Mouse (Mus musculus) CD4-positive, CD25-positive, alpha-beta regulatory T cell, adult 2 months (primary cell): ENCODE data around the gene Nynrin.
A peak's percentile ranks its signal among the peaks of the same experiment; 100 is the strongest.

ENCODE experiments used
- DNase-seq: peaks from one replicate; pipeline ENCODE4 v3.0.0-alpha.2; 2012; ENCODE audit warnings: low read depth, low spot score

Gene Nynrin

GRCm38 (mm10) chr14:55853621-55854285 lies at the start of gene Nynrin:
TSS of gene Nynrin (plus strand) at chr14:55854010.
- DNase-seq: peak; percentile 44

DNA sequence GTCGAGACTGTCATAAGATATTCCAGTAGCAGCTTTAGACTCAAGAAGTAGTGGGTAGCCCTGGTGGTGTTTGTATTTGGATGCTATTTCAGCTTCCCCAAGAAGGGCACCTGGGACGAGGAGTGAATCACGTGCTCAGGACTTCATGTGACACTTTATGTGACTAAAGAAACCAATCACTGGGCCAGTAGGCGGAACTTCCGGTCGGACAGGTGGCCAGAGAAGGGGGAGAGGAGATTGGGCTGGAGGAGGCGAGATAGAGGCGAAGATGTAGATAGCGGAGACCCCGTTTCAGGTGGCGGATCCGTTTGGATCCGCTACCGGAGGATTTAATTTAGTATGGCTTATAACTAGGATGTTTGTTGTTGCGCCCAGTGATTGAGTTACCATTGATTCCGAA lies 38.9 kb upstream of the Nynrin start:
- DNase-seq: no peak

DNA sequence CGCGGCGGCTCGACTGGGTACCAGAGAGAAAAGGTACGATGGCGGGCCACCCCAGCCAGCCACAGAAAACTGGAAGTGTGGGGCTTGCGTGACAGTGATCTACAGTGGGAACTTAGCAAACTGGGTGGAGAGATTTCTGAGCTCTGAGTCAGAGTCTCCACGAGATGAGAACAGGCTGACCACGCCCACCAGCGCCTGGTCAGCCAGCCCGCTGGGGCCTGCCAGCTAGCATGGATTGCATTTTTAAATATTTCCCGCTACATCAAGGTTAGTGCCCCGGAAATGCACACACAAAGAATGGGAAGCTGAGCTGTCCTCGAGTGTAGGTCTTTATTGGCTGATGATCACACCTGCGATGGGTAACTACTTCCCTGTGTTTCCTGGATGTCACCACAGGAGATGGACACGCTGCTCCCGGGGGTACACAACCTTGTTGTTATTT lies 38.5 kb upstream of the Nynrin start:
- DNase-seq: no peak

DNA sequence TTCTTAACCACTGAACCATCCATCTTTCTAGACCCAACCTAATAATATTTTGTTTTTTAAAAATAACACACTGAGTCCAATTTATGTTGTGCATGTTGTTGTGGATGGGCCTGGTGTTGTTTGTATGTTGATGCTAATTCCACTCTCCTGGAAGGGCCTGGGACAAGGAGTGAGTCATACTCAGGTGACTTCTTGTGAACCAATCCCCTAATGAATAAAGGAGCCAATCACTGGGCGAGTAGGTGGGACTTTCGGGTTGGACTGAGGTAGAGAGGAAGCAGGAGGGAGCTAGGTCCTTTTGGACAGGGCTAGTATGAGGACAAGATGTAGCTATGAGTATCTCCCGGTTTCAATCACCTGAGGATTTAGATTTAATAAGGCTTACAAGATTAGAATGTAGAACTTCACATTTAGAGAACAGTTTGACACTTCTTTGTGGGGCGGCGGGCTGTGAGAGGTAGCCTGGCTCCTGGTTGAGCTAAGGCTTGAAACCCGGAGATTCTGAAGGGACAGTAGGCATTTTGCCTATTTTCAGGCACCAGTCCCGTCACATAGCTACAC lies 33.9 kb upstream of the Nynrin start:
- DNase-seq: no peak

- no peak for DNase-seq
Measured at GRCm38 (mm10) chr14:55820576-55820975, 33.2 kb upstream of the Nynrin start.

- peak; percentile 91 for DNase-seq
Measured at GRCm38 (mm10) chr14:55822435-55822990, 31.3 kb upstream of the Nynrin start.

- peak; percentile 20 for DNase-seq
Measured at GRCm38 (mm10) chr14:55822991-55823762, 30.6 kb upstream of the Nynrin start, which contains the start of gene Nfatc4. TSS of gene Nfatc4 (plus strand) at chr14:55823144.

DNA sequence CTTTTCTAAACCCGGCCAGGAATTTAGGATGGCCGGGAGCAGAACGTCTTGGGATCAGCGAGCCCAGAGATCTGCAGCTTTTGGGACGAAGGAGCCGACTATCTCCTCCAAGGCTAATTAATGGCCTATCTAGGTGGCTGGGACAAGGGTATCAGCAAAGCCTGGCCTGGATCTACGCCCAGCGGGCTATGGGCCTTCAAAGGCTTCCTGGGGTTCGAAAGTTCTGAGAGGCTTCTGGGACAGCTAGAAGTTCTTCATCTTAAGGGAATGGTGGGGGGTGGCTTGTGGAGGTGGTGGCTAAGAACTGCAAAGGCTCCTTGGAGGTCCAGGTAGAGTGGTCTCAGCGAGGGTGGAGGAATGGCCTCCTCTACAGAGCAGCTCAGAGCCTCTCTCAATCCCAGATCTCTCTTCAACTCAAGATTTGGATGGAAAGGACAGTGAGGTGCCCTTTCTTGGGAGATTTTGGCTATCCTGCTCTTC lies 29.8 kb upstream of the Nynrin start:
- DNase-seq: peak; percentile 6

DNA sequence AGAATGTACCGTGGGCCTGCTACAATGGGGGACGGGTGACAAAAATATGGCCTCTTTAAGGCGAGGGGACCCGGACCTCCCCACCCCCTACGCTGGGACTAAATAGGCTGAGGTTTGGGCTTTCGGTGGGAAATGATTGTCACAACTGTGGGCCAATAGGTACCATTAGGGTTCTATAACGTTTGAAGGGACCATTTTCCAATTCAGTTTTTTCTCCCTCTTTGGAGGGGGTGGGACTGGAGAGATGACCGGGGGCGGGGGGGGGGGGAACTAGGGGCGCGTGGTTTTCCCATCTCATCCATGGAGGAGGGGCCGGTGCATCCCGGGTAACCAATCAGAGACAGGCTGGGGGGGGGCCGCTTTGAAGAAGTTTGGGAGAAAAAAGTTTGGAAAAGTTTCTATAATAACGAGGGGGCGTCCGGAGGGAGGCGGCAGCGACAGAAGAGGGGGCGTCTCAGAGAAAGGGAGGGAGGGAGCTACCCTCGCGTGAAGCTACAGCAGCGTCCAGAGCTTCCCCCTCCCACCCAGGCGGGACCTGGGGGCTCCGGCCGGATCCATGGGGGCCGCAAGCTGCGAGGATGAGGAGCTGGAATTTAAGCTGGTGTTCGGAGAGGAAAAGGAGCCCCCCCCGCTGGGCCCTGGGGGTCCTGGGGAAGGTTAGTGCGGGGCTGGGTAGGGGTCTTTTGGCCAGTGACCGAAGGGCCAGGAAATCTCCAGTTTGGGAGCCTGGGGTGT lies 29.2 kb upstream of the Nynrin start:
- DNase-seq: no peak

DNA sequence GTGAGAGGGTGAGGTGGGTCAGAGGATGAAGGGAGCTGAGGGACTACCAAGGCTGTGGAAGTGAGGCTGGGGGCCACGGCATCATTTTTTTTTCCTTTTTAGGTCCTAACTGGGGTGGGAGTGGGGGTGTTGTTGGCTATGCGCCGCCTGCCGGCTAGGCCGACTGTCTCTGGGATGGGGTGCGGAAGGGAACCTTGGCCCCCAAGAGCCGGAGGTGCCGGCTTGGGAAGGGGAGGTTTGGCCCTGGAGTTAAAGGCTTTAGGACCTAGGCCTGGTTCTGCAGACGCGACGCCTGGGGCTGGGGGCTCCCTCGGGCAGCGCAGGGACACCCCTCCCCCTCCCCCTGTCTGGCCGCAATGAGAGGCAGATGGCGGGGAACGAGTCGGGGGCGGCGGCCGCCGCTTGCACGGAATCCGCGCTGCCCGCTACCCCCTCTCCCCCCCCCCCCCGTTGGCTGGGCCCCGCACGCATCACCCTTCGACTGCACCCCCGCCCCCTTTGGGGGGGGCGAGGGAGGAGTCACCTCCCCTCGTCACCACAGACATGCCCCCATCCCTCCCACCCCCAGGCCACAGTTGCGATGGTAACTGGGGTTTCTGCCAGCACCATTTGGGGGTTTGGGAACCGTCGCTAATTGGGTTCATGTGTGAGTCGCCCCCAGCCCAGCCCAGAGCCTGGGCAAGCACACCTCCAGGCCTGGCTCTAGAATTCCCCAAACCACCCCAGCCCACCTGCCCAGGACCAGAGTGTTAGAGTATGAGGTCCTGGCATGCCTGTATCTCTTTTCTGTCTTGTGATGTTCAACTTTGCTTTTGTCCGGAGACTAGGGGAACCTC lies 28.4 kb upstream of the Nynrin start:
- DNase-seq: peak; percentile 28

DNA sequence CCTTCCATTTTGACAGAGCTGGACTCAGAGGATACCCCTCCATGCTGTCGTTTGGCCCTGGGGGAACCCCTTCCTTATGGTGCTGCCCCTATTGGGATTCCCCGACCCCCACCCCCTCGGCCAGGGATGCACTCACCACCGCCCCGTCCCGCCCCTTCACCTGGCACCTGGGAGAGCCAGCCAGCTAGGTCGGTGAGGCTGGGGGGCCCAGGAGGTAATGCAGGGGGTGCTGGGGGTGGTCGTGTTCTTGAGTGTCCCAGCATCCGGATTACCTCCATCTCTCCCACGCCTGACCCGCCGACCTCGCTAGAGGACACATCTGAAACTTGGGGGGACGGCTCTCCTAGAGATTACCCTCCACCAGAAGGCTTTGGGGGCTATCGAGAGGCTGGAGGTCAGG lies 27.7 kb upstream of the Nynrin start:
- no peak for DNase-seq

DNA sequence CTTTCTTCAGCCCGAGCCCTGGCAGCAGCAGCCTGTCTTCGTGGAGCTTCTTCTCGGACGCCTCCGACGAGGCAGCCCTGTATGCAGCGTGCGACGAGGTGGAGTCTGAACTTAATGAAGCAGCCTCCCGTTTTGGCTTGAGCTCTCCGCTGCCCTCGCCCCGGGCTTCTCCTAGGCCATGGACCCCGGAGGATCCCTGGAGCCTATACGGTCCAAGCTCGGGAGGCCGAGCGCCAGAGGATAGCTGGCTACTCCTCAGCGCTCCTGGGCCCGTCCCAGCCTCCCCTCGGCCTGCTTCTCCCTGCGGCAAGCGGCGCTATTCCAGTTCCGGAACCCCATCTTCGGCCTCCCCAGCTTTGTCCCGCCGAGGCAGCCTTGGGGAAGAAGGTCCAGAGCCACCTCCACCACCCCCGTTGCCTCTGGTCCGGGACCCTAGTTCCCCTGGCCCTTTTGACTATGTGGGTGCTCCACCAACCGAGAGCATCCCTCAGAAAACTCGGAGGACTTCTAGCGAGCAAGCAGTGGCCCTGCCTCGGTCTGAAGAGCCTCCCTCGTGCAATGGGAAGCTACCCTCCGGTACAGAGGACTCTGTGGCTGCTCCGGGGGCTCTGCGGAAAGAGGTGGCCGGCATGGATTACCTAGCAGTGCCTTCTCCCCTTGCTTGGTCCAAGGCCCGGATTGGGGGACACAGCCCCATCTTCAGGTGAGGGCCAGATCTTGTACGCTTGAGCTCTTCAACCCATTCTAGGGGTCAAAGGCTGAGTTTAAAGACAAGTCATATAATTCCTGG lies 27.1 kb upstream of the Nynrin start:
- peak; percentile 5 for DNase-seq

- DNase-seq: no peak
Measured at GRCm38 (mm10) chr14:55828716-55829263, 25.0 kb upstream of the Nynrin start.

DNA sequence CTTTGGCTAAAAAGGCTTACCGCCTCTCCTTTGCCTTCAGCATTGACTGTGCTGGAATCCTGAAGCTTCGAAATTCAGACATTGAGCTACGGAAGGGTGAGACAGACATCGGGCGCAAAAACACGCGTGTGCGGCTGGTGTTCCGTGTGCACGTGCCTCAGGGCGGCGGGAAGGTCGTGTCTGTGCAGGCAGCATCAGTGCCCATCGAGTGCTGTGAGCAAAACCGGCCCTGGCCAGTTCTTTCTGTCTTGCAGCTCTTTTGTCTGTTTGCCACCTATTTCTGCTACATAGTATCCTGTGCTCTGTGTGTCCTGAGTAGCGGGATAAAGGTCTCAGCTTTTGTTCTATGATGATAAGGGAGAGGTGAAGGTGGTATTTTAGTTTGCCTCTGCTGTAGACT lies 24.0 kb upstream of the Nynrin start:
- no peak for DNase-seq

- no peak for DNase-seq
Measured at GRCm38 (mm10) chr14:55830331-55830730, 23.5 kb upstream of the Nynrin start.

- DNase-seq: no peak
Measured at GRCm38 (mm10) chr14:55833126-55833525, 20.7 kb upstream of the Nynrin start.

DNA sequence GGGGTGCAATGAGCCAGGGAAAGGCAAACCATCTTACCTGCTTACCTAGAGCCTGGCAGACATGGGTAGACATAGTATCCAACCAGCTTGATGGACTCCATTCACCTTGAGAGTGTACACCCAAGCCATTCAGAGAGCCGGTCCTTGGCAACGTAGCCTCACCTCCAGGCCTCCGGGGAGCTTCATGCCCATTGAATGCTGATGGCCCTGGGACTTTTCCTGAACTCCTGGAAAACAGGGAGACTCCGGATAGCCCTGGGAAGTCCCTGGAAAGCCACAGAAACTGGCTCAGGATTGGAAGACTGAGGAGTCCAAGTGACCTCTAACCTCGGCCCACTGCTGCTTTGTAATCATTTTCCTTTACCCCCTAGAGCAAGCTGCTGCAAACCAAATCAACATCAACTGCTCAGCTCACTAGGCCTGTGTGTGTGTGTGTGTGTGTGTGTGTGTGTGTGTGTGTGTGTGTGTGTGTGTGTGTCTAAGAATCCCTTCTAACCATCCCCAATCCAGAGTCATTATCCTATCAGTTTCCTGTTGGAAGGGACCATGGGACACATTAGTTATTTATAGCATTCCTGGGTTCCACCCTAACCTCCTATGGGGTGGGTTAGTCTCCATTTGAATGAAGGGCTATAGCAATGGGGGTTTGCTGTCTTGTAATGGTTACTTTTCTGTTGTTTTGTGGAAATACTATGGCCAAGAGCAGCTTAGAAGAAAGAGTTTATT lies 18.8 kb upstream of the Nynrin start:
- no peak for DNase-seq

GRCm38 (mm10) chr14:55838312-55838711 lies 15.5 kb upstream of the Nynrin start:
- DNase-seq: no peak

DNA sequence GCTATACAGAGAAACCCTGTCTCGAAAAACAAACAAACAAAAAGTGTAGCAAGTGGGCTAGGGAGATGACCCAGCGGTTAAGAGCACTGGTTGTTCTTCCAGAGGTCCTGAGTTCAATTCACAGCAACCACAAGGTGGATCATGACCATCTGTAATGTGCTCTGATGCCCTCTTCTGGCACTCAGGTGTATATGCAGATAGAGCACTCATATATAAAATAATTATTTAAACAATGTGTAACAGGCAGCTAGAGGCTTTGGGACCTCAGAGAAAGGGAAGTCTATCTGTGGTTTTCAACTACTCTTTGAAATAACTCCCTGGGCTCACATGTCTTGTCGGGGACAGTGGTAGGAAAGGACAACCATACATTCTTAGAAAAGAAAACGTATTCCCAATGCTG lies 15.1 kb upstream of the Nynrin start:
- peak; percentile 29 for DNase-seq
